In genomic region chr8:71205541-71205967, GRCm38 (mm10) we compare ENCODE assay signal across 8 mouse cellular contexts.
DNase-seq lines count a peak whose midpoint lies in the region; ATAC-seq and TF ChIP-seq lines count a peak whose summit lies in the region.
"Not testable (repeated sequence)": the region's sequence is repeated elsewhere in the genome, so short reads cannot be mapped to it uniquely, and the experiment has no call there.

No protein-coding gene starts in this region.

- WGBS in hindbrain, embryonic 16.5 days, result 11% methylated on average over 4 of the region's 11 CpGs
- WGBS in lung, postnatal 0 days, result 7% methylated on average over 3 of the region's 11 CpGs
- WGBS in neural tube, embryonic 14.5 days, result 27% methylated on average over 5 of the region's 11 CpGs

- not testable (repeated sequence) for H3K36me3 ChIP-seq in hindbrain, embryonic 16.5 days (ENCODE audit: control insufficient read depth, insufficient read depth, low read length); lung, postnatal 0 days (ENCODE audit: insufficient read depth, low read length); neural tube, embryonic 14.5 days (ENCODE audit: control insufficient read depth, insufficient read depth, low read length)

- peak overlapping the region; percentile 23 for H3K4me3 ChIP-seq in hindbrain, embryonic 16.5 days (ENCODE audit: low read length)
- H3K4me3 ChIP-seq in lung, postnatal 0 days (ENCODE audit: low read depth, low read length), result peak overlapping the region; percentile 14; the same call in 1 of the 2 replicates
- not testable (repeated sequence) for H3K4me3 ChIP-seq in neural tube, embryonic 14.5 days (ENCODE audit: low read depth, low read length)

- H3K4me2 ChIP-seq in hindbrain, embryonic 16.5 days (ENCODE audit: low read length), result peak overlapping the region; percentile 42
- peak overlapping the region; percentile 35 for H3K4me2 ChIP-seq in lung, postnatal 0 days (replicated peaks; ENCODE audit: low read depth, low read length)
- H3K4me2 ChIP-seq in neural tube, embryonic 14.5 days (ENCODE audit: low read depth, low read length), result peak overlapping the region; percentile 16; the same call in 1 of the 2 replicates

- not testable (repeated sequence) for H3K27ac ChIP-seq in hindbrain, embryonic 16.5 days (ENCODE audit: low read depth, low read length); lung, postnatal 0 days (ENCODE audit: low read length); neural tube, embryonic 14.5 days (ENCODE audit: low read depth, low read length)

- ATAC-seq in common myeloid progenitor, adult 5-6 weeks (replicated peaks; ENCODE audit: low read depth, poor library complexity, severe bottlenecking), result peak; percentile 96
- ATAC-seq in granulocyte monocyte progenitor cell, adult 5-6 weeks (replicated peaks; ENCODE audit: poor library complexity, severe bottlenecking), result peak; percentile 89
- peak; percentile 76 for ATAC-seq in hindbrain, embryonic 16.5 days
- ATAC-seq in lung, postnatal 0 days, result peak; percentile 71
- ATAC-seq in neural tube, embryonic 14.5 days (ENCODE audit: low read depth), result peak; percentile 85

- TF ChIP-seq EP300 in lung, postnatal 0 days (IDR thresholded peaks at IDR 0.05), result not testable (repeated sequence)

- H3K9ac ChIP-seq in hindbrain, embryonic 16.5 days (ENCODE audit: low read depth, low read length); lung, postnatal 0 days (replicated peaks; ENCODE audit: low read depth); neural tube, embryonic 14.5 days (replicated peaks; ENCODE audit: low read depth, low read length): not testable (repeated sequence)

- not testable (repeated sequence) for H3K9me3 ChIP-seq in hindbrain, embryonic 16.5 days (ENCODE audit: control insufficient read depth, low read length); lung, postnatal 0 days (ENCODE audit: low read length); neural tube, embryonic 14.5 days (ENCODE audit: control insufficient read depth, low read length)

- DNase-seq in R1 (ENCODE audit: low read depth, low spot score), result peak; percentile 6
- peak; percentile 17 to 33 for DNase-seq in layer of hippocampus, postnatal 10 days (ENCODE audit: low spot score in 2 of 2)
- peak; percentile 9 for DNase-seq in lung, postnatal 0 days (ENCODE audit: low spot score)
- peak; percentile 13 for DNase-seq in thymus, postnatal 4 days

- not testable (repeated sequence) for H3K4me1 ChIP-seq in hindbrain, embryonic 16.5 days (ENCODE audit: control insufficient read depth, insufficient read depth, low read depth, low read length); lung, postnatal 0 days (ENCODE audit: insufficient read depth, low read depth, low read length); neural tube, embryonic 14.5 days (ENCODE audit: control insufficient read depth, insufficient read depth, low read length)

- not testable (repeated sequence) for H3K27me3 ChIP-seq in hindbrain, embryonic 16.5 days (replicated peaks; ENCODE audit: control insufficient read depth, insufficient read depth, low read length); lung, postnatal 0 days (replicated peaks; ENCODE audit: insufficient read depth, low read length); neural tube, embryonic 14.5 days (ENCODE audit: control insufficient read depth, insufficient read depth, low read length)

- not testable (repeated sequence) for TF ChIP-seq CTCF in lung, postnatal 0 days (IDR thresholded peaks at IDR 0.05)
